Mouse (Mus musculus) left cerebral cortex, postnatal 4 days (tissue): ENCODE results near the gene Adgrg2. TPM values are rescaled to one million over a fixed set of nuclear protein-coding genes. Genes with fewer than 3 reads are reported as not detected.

ENCODE experiments used
- DNase-seq: peaks from one replicate; pipeline ENCODE4 v3.0.0-alpha.2; 2022
- intact Hi-C: fragments of 180-260 bp; cut with DNase I; formaldehyde crosslinking; loops from one replicate; pipeline ENCODE4 v1.15.1; 2025
- total RNA-seq, 2 experiments: library from RNA; stranded (reverse); gene quantifications; 2 replicates each; pipeline ENCODE4 v1.2.3; 2021

Adgrg2 gene
- total RNA-seq, 2 experiments from 2014 or later: 4.1 to 4.4 TPM

- intact Hi-C loops: no loop called here
Measured at GRCm38 (mm10) chrX:160501687-160502047, 111.2 kb downstream of the Adgrg2 start.

GRCm38 (mm10) chrX:160502048-160503041, 111.9 kb downstream of the Adgrg2 start, which contains the start of gene Phka2:
Gene Phka2 (plus strand): TSS chrX:160502166.
- intact Hi-C loops: no loop called here
- DNase-seq: peak; percentile 87

More at GRCm38 (mm10) chrX:160501687-160502047, 111.2 kb downstream of the Adgrg2 start:
- DNase-seq: no peak

- intact Hi-C loops: no loop called here
- DNase-seq: no peak
Measured at GRCm38 (mm10) chrX:160509046-160509445, 118.6 kb downstream of the Adgrg2 start.

GRCm38 (mm10) chrX:160510197-160510596, 119.7 kb downstream of the Adgrg2 start:
- intact Hi-C loops: no loop called here
- no peak for DNase-seq

- no peak for DNase-seq
- intact Hi-C loops: no loop called here
Measured at GRCm38 (mm10) chrX:160516027-160516426, 125.5 kb downstream of the Adgrg2 start.

- intact Hi-C loops: no loop called here
- no peak for DNase-seq
Measured at GRCm38 (mm10) chrX:160542772-160543171, 152.3 kb downstream of the Adgrg2 start.

Other genes with a start within 250 kb of the Adgrg2 start
- gene Phka2, start 111.5 kb downstream of the Adgrg2 start, total RNA-seq: 10 to 100 TPM; 18.1 to 22.2 TPM